Mouse (Mus musculus) cerebellum, postnatal 36 days (tissue): Measurements from ENCODE around the gene Mmp17.

Source experiments
- DNase-seq, 2 experiments: peaks; one replicate each; pipeline ENCODE4 v3.0.0; 2021 to 2022; ENCODE audit warnings: mixed read lengths in 2 of 2

Mmp17 gene

DNA sequence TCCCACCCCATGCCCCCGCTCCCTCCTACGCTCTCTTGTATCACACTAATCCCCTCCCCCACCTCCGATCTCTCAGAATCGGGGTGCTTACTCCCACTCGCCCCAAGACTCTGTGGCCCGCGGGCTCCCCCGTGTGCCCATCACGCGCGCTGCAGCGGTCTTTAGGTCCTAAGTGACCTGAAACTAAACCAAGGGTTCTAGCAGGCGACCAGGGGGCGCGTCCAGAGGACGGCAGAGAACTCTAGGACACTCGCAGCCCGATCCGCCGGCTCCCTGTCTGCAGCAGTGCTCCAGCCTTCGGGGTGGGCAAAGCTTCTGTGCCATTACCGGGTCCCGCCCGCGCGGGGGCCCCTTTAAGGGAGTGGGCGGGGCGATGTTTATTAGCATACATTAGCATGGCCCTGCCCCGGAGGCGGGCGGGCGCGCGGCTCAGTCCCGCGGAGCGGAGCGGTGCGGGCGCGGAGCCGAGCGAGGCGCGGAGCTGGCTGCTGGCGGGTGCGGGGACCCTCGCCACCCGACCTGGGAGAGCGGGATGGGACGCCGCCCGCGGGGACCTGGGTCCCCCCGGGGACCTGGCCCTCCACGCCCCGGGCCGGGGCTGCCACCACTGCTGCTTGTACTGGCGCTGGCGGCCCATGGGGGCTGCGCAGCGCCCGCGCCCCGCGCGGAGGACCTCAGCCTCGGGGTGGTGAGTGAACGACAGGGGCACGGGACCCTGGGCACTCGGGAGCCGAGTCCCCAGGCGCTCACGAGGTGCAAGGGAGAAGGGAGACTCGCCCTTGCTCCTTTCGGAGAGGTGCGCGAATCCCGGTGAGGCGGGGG is at the start of gene Mmp17:
Gene Mmp17, plus strand, starts transcription at position 409 of the 822 bp plus-strand sequence.
- DNase-seq = peak; percentile 90 to 93

GRCm38 (mm10) chr5:129534500-129534899 is 49.5 kb upstream of the Mmp17 start:
- peak; percentile 25 to 37 for DNase-seq

DNA sequence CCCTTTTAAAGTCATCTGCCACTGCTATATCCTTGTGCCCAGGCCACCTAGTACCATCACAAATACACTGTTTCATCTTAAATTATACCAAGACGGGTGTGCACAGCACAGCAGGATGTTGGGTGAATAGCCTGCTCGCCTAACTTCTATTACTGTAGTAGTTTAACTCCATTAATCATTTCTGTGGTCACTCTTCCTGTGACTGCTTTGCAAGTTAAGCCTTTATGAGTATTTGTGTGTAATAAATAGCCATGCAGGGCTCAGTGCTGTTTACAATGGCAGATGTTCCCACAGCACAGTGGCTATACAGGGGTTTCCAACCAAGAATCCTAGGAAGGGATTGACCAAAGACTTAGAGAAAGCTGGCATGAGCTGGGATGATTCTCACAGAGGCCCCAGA is 48.9 kb upstream of the Mmp17 start:
- no peak for DNase-seq

DNA sequence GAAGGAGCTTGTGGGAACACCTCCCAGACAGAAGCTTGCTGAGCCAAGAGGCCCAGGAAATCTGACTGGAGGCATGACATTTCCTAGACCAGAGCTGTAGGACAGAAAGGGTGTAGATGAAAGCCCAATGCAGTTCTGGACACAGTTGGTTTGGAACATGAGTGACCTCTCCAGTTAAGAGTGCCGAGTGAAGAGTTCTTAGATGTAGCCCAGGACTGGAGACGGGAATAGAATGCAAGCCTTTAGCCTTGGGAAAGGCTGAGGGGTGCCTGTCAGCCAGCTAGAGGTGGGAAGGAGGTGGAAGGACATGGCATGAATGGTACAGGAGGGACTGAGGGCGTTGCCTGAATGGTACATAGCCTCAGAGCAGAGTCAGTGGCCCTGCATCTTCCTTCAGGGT is 48.5 kb upstream of the Mmp17 start:
- no peak for DNase-seq

DNA sequence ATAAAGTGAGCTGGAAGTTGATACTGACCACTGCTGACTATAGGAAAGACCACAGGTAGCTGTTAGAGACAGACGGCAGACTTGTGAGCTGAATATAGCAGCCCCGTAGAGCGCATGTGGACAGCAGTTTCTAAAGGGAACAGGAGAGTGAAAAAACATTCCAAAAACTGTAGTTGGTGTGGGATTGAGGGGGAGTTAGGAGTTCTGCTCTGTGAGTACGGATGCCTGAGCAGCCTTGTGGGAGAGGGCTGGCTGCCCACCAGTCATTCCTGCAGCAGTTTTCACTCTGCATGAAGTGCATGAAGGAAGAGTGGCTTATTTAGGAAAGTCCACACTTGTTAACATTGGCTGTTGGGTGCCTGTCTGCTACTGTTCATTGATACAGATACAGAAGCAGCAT is 45.1 kb upstream of the Mmp17 start:
- no peak for DNase-seq

- no peak for DNase-seq
Measured at GRCm38 (mm10) chr5:129542236-129542635, 41.7 kb upstream of the Mmp17 start.

DNA sequence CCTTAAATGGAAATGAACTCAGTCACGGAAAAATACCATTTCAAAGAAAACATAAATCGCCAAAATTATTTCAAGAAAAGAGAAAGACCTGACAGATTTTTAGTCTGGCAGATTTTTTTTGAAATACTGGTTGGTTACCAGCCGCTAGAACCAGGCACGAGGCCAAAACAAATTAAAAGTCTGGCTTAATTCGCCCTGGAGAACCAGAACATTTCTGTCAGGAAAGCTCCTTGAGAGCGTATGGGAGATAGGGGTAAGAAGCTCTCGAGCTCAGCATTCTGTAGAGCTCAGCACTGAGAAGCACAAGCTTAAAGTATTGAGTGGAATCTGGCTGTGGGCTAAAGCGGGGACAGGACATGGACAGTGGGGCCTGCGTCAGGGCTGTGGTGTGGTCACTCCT is 38.2 kb upstream of the Mmp17 start:
- DNase-seq = no peak

GRCm38 (mm10) chr5:129549716-129550115 is 34.3 kb upstream of the Mmp17 start:
- no peak for DNase-seq

DNA sequence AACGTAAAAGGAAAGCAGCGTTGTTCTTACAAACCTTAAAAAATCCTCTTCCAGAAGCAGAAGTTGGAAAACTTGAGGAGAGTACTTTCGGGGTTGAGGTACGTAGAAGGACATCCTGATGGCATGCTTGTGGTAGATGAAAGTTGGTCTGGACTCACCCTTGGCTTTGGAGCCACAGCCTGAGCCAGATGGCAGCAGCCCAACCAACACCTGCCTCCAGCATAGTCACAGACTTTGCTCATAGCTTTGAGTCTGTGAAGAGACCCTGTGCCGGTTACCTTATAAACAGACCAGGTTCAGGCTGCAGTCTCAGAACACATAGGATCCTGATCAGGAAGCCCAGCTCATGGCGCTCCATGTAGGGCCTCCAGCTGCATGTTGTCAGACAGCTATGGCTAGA is 33.2 kb upstream of the Mmp17 start:
- DNase-seq = no peak

- DNase-seq = no peak
Measured at GRCm38 (mm10) chr5:129551991-129552390, 32.0 kb upstream of the Mmp17 start.

DNA sequence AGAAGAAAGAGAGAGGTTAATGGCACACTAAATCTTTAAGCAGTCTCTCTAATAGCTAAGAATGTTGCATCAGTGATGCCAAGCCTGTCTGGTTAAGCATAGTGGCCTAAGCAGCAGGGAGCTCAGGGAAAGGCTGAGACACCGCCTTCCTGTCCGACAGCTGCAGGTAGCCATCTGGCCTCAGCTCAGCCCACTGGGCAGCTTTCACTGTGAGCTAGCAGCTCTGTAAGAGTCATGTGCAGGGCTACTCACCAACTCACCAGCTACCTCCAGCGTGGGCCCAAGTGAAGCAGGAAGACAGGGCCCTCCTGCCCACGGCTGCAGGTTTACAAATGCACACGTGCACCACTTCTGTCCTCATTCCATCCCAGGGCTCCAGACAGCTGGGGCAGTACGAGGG is 30.3 kb upstream of the Mmp17 start:
- no peak for DNase-seq

DNA sequence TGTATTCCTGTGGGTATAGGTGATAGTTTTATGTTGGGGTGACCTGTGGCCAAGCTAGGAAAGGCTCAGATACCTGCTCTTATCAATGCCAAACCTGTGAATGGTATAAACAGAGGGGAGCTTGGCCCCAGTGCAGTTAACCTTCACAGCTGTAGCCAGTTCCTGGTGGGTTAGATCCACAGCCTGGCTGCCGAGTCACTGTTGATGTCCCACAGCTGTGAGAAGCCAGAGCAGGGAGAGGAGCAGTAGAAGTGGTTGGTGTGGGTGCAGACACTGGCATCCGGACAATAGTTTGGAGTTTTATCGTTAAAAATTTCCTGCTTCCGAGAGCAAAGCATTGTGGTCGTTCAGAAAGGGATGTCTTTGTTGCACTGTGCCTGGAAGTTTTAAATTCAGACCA is 25.4 kb upstream of the Mmp17 start:
- DNase-seq = no peak

- DNase-seq = no peak
Measured at GRCm38 (mm10) chr5:129559283-129559682, 24.7 kb upstream of the Mmp17 start.

GRCm38 (mm10) chr5:129562342-129562741 is 21.6 kb upstream of the Mmp17 start:
- peak; percentile 21 to 25 for DNase-seq

DNA sequence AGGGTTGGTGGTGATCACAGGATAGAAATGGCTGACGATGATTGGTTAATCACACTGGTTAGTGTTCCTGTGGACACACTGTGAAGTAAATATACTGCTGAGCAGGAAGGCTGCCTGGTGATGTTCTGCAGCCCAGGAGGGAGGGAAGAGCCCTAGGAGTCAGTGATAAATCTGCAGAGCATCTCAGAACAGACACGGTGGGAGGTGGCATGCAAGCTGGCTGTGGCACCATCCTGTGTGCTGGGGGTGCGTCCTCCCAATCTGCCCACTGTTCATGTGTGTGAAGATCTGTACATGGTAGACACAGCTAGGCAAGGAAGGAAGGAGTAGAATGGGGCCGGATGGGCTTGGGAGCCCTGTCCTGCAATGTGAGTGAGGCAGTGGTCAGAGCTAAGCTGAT is 15.4 kb upstream of the Mmp17 start:
- no peak for DNase-seq

DNA sequence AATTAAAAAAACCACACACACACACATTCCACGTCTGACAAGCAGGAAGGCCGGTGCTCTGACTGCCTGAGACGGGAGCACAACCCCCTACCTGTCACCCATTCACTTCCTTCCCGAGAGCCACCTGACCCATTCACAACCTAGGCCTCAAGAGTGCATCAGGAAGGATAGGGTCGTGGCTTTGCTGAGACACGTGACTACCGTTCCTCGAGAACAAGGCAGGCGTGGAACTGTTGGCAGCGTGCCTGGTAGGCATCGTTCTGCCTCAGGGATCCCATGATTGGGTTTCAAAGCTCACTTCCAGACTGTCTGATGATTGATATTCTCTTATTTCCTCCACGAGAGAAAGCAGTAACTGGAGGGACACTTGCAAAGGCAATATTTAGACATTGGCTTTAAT is 5.8 kb upstream of the Mmp17 start:
- DNase-seq = no peak

DNA sequence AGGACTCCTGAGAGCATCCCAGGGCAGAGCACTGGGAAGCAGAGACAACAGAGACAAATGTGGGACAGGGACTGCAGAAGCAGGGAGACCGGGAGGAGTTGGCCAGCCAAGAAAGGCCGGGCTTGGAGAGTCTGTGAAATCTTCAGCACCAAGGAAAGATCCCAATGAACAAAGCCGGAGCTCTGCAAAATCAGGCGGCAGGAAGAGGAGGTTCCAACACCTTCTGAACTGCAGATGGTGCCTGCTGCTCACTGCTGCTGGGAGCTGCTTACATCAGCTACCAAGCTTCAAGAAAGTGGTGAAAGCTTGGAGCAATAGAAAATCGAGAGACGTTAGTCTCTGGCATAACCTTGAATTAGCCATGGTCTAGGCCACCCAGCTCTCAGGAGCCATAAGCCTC is 3.9 kb upstream of the Mmp17 start:
- no peak for DNase-seq

GRCm38 (mm10) chr5:129580572-129580971 is 3.4 kb upstream of the Mmp17 start:
- no peak for DNase-seq

- DNase-seq = no peak
Measured at GRCm38 (mm10) chr5:129581015-129581414, 3.0 kb upstream of the Mmp17 start.

GRCm38 (mm10) chr5:129583331-129583730 is 638 bp upstream of the Mmp17 start:
- DNase-seq = no peak

DNA sequence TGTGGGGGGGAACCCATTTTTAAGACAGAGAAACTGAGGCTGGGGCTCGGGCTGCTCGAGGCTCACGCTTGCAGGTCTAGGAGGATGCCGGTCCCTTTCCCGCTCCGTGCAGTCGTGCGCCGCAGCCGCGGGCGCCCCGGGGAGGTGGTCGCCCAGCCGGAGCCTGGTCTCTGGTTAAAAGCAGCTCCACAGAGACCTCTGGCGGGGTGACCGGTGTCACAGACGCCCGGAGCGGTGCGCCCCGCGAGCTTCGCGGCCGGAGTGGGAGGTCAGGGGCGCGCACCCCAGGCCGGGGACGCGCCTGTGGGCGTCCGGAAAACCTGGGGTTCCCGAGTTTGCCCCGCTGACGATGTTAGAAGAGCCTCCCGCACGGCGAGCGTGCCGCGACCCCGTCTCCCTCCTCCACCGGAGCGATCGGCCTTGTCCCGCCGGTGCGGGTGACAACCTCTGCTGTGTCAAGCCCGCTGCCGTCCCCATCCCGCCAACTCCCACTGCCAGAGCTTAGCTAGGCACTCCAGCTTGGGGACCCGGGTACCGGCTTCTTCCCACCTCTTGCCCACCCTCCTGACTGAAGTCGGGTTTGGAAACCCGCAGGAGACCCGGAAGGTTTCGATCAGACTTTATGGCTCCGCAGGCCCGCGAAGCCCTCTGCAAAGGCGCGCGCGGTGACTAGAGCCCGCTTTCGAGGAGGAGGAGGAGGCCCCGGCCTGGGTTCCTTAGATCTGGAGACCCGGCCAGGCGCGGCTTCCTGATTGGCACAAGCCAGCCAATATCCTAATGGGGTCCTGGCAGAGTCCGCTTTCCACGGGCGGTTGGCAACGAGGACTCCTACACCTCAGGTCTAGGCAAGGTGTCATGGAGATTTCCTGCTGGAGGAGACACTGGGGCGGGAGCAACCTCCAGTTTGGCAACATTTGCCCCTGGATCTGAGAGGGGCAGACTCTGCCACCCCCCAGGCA is 893 bp downstream of the Mmp17 start:
- DNase-seq = peak; percentile 59 to 61

DNA sequence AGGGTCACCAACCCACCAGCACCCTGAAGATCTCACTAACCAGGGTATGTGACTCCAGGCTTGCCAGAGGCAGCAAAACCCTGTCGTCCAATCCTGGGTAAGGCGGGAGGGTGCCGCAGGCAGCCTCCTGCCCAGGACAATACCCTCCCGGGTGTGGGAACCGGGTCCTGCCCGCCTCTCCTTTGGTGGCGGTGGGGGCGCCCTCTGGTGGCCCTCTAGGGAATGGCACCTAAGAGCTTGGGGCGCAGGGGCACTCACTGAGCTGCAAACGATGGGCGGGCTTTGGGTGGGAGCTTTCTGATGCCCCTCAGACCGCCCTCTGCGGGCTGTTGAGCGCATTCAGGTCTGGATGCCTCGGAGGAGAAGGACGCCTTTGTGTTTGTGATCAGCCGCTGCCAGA is 2.0 kb downstream of the Mmp17 start:
- DNase-seq = peak; percentile 88 to 91

- DNase-seq = peak; percentile 40 to 45
Measured at GRCm38 (mm10) chr5:129586471-129586870, 2.5 kb downstream of the Mmp17 start.

GRCm38 (mm10) chr5:129590915-129591314 is 6.9 kb downstream of the Mmp17 start:
- DNase-seq = no peak
